Mouse (Mus musculus) lung, postnatal 0 days (tissue): ENCODE measurements around the gene G3bp2. TPM values are rescaled to one million over a fixed set of nuclear protein-coding genes. Genes with fewer than 3 reads are reported as not detected.

ENCODE experiments used
- ATAC-seq: fragments of 200-750 bp; cut with Nextera tagmentation; 2 replicates; pipeline ENCODE4 v1.8.0; 2017; ENCODE audit warnings: moderate library complexity
- DNase-seq: peaks from one replicate; pipeline ENCODE4 v3.0.0-alpha.2; 2016; ENCODE audit warnings: low spot score
- H3K27ac ChIP-seq: fragments of 300-500 bp; sonication (generic); 2 replicates; pipeline ENCODE4 v1.5.1; 2014; ENCODE audit warnings: antibody characterized with exemption, mild to moderate bottlenecking, low read length, mixed read lengths
- H3K27me3 ChIP-seq: fragments of 300-500 bp; sonication (generic); replicated peaks from 2 replicates; pipeline ENCODE4 v1.6.1; 2014; ENCODE audit warnings: low read length, mixed read lengths; ENCODE audit not compliant: insufficient read depth
- H3K36me3 ChIP-seq: fragments of 300-500 bp; sonication (generic); 2 replicates; pipeline ENCODE4 v1.6.1; 2014; ENCODE audit warnings: low read length, mixed read lengths; ENCODE audit not compliant: insufficient read depth
- H3K4me1 ChIP-seq: fragments of 300-500 bp; sonication (generic); 2 replicates; pipeline ENCODE4 v1.6.1; 2014; ENCODE audit warnings: antibody characterized with exemption, low read depth, low read length, mixed read lengths; ENCODE audit not compliant: insufficient read depth
- H3K4me2 ChIP-seq: fragments of 300-500 bp; sonication (generic); replicated peaks from 2 replicates; pipeline ENCODE4 v1.6.1; 2014; ENCODE audit warnings: low read depth, mild to moderate bottlenecking, low read length, moderate library complexity, mixed read lengths
- H3K4me3 ChIP-seq: fragments of 300-500 bp; sonication (generic); 2 replicates; pipeline ENCODE4 v1.5.1; 2014; ENCODE audit warnings: low read depth, low read length
- H3K9ac ChIP-seq: fragments of 300-500 bp; sonication (generic); replicated peaks from 2 replicates; pipeline ENCODE4 v1.6.1; 2014; ENCODE audit warnings: low read depth, mild to moderate bottlenecking
- H3K9me3 ChIP-seq: fragments of 300-500 bp; sonication (generic); 2 replicates; pipeline ENCODE4 v1.6.1; 2016; ENCODE audit warnings: low read length, mixed read lengths
- CTCF ChIP-seq: IDR thresholded peaks from 2 replicates; pipeline ENCODE4 v1.5.1; 2016; ENCODE audit warnings: antibody characterized with exemption, mild to moderate bottlenecking
- EP300 ChIP-seq: IDR thresholded peaks from 2 replicates; pipeline ENCODE4 v1.6.1; 2016; ENCODE audit warnings: antibody characterized with exemption, mild to moderate bottlenecking, control low read depth
- WGBS: fragments of 180-500 bp; shearing (Covaris S2); extraction: QIAGEN DNeasy Blood & Tissue Kit; methylation state at CpG from one replicate; pipeline ENCODE4 v1.1.7; 2014; 5-methylcytosine and 5-hydroxymethylcytosine counted together
- polyA plus RNA-seq: library from polyadenylated mRNA; unstranded; fragments of >200 nt; fragmentation: Nextera tagmentation; extraction: Ambion mirVana; gene quantifications from 2 replicates; pipeline ENCODE4 v1.2.1, GENCODE M21; 2015

Gene G3bp2
- polyA plus RNA-seq, 1 experiment from 2014 or later: 95.2 TPM

DNA sequence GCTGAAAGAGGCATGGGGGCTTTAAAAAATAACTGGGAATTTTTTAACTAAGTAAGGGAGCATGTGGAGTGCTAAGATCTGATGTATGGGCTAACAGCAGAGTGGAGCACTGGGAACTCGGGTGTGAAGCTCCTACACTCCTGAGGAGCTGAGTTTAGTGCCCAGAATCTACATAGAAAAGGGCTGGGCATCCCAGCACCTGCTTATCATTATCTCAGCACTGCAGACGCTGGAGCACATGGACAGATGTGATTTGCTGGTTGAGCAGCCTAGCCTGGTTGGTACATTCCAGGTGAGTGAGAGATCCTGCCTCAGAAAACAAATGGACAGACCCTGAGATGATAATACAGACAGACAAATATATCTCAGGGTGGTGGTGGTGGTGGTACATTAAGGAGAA, 73.7 kb downstream of the G3bp2 start:
- ATAC-seq (no peak), DNase-seq (no peak)
- TF ChIP-seq EP300: no peak
- TF ChIP-seq CTCF: no peak
- H3K4me2 ChIP-seq: no peak overlapping the region
- H3K9ac ChIP-seq: no peak overlapping the region
- no peak overlapping the region for H3K4me3 ChIP-seq
- no peak overlapping the region for H3K27ac ChIP-seq
- 29% methylated on average over 2 of the region's 2 CpGs for WGBS
- H3K9me3 ChIP-seq: no peaks in the 10 kb centered on the region
- H3K4me1 ChIP-seq: no peaks in the 10 kb centered on the region
- H3K36me3 ChIP-seq: no peaks in the 10 kb centered on the region
- H3K27me3 ChIP-seq: no peaks in the 10 kb centered on the region

DNA sequence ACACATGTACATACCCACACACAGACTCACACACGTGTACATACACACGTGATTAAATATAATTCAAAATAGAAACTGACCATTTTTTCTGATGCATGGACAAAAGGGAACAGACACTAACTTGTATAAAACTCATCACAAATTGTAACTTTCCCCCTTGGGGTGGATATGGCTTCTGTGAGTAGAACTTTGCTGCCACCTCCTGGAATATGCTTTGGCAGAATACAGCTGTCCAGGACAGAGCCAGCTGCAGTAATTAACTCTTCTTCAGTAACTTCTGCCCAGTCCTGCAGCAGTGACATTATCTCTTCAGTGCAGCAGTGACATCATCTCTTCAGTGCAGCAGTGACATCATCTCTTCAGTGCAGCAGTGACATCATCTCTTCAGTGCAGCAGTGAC, 80.5 kb downstream of the G3bp2 start:
- H3K27me3 ChIP-seq: no peaks in the 10 kb centered on the region
- no peak for TF ChIP-seq EP300
- peak; percentile 78 for TF ChIP-seq CTCF
- WGBS: 69% methylated on average over 2 of the region's 2 CpGs
- H3K27ac ChIP-seq: no peak overlapping the region
- no peaks in the 10 kb centered on the region for H3K36me3 ChIP-seq
- peak; percentile 57 for ATAC-seq
- H3K9me3 ChIP-seq: no peaks in the 10 kb centered on the region
- H3K4me2 ChIP-seq: no peak overlapping the region
- peak; percentile 60 for DNase-seq
- no peak overlapping the region for H3K9ac ChIP-seq
- H3K4me1 ChIP-seq: no peaks in the 10 kb centered on the region
- H3K4me3 ChIP-seq: no peak overlapping the region

Other genes with a start within 250 kb of the G3bp2 start
- gene Rchy1, start 120.7 kb downstream of the G3bp2 start, polyA plus RNA-seq: 70.7 and 72.4 TPM in 2 replicates
- gene Odaph, start 96.2 kb downstream of the G3bp2 start, polyA plus RNA-seq: 0.21 TPM in 1 of 2 replicates, not detected in the other
- 5.1 and 6.2 TPM in 2 replicates for gene Cdkl2, start 39.8 kb downstream of the G3bp2 start, polyA plus RNA-seq
- gene Uso1, start 54.2 kb upstream of the G3bp2 start, polyA plus RNA-seq: 28.8 and 31.7 TPM in 2 replicates
- not detected in 2 replicates for gene U90926, start 131.7 kb upstream of the G3bp2 start, polyA plus RNA-seq
- 0.14 and 0.69 TPM in 2 replicates for gene Ppef2, start 172.6 kb upstream of the G3bp2 start, polyA plus RNA-seq
- gene Naaa, start 194.5 kb upstream of the G3bp2 start, polyA plus RNA-seq: 27.2 and 27.8 TPM in 2 replicates
- 14.8 and 15.0 TPM in 2 replicates for gene Sdad1, start 226.8 kb upstream of the G3bp2 start, polyA plus RNA-seq
- not detected in 2 replicates for gene Cxcl9, start 244.4 kb upstream of the G3bp2 start, polyA plus RNA-seq
- gene Art3, start 248.1 kb upstream of the G3bp2 start, polyA plus RNA-seq: 37.0 and 46.5 TPM in 2 replicates